Mouse (Mus musculus): ENCODE results near the gene Pmm2.

Pmm2 gene

DNA sequence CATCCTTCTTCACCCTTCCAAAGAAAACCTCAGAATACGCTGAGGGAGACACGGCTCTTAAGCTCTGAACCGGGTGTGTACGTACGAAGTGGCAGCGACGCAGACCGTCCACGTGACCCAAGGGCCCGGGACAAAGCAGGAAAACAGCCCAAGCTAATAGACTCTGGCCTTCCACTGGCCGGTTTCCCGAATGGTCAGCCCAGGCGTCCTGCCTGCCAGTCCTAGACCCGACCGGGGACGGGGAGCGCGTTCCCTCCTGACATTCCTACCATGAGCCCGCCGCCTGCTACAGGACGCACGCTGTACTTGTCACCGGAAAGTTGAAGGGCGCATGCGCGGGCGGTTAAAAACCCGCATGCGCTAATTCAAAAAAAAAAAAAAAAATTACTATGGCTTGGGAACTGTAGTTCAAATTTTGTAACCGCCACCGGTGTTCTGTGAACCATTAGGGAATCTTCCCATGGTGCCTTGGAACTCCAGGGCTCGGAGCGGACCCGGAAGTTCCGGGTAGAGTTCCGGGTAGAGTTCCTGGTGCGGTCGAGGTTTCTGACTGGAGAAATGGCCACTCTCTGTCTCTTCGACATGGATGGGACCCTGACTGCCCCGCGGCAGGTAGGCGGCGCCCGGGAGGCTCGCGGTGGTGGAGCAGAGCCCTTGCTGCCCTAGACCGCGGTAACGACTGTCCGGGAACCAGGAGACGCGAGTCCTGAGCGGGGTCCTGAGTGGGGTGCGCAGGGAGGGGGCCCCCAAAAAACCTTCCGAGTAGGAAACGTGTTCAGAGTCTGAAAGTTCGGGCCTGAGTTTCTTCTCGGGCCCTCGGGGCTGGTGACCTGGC, at the start of gene Pmm2, which contains the start of gene Tmem186:
TSS of gene Pmm2 (plus strand) at position 458 of the 835 bp plus-strand sequence.
TSS of gene Tmem186 (minus strand) at position 496 of the 835 bp plus-strand sequence.
- peak; percentile 83 to 87 for DNase-seq (ENCODE audit: low spot score in 2 of 2)

GRCm38 (mm10) chr16:8595411-8595810, 42.1 kb upstream of the Pmm2 start:
- peak; percentile 57 to 60 for DNase-seq (ENCODE audit: low spot score in 2 of 2)

DNA sequence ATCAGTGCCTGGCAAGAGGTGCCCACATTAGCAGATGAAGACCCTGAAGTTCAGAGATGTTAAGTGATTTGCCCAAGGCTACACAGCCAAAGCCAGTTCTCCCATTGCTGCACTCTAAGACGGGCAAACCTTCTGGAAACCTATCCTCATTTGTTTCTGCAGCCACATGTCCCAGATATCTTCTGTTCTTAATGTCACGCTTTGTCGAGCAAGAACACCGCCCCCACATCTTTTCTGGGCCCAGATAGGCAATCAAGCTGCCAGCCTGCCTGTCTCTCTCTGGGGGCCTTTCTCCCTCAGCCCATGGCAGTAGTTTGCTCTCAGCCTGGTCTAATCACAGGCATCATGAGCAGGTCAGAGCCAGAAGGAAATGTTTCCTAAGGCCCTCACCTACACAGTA, 41.1 kb upstream of the Pmm2 start:
- peak; percentile 24 to 36 for DNase-seq (ENCODE audit: low spot score in 2 of 2)

- DNase-seq (ENCODE audit: low spot score in 2 of 2) = no peak
These were observed 40.0 kb upstream of the Pmm2 start for GRCm38 (mm10) chr16:8597516-8597915.

- no peak for DNase-seq (ENCODE audit: low spot score in 2 of 2)
These were observed 33.7 kb upstream of the Pmm2 start for GRCm38 (mm10) chr16:8603789-8604188.

DNA sequence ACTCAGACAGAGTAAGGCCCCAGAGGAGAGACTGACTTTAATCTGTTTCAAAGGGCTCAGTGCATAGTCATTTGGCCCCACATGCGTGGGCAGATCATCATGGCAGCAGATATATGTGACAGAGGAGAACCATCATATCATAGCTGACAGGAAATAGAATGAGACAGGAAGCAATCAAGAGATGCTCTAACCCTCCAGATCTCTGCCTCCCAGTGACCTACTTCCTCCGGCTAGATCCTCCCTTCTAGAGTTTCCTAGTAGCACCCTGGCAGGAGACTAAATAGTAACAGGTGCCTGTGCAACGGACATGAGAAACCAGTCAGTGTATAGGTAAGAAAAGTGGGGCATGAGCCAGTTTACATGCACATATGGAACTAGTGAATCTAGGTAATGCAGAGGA, 27.1 kb upstream of the Pmm2 start:
- no peak for DNase-seq (ENCODE audit: low spot score in 2 of 2)

- no peak for DNase-seq (ENCODE audit: low spot score in 2 of 2)
These were observed 25.1 kb upstream of the Pmm2 start for GRCm38 (mm10) chr16:8612214-8613005.

- no peak for DNase-seq (ENCODE audit: low spot score in 2 of 2)
These were observed 24.4 kb upstream of the Pmm2 start for GRCm38 (mm10) chr16:8613039-8613438.

DNA sequence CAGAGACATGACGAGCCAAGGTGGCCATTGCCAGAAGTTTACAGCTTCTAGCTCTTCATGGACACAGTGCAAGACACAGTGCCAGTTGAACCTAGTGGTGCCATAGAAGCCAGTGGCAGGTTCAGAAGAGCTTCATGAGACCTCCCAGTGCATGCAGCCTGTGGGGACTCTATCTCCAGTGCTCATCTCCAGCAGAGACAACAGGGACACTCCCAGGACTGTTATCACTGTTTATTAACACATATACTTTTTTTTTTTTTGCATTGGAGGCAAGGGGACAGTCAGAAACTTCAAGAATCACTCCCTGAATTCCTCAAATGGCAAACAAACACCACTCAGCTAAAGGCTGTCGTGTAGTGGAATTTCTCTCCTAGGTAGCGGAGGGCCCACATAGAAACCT, 24.0 kb upstream of the Pmm2 start:
- no peak for DNase-seq (ENCODE audit: low spot score in 2 of 2)

- DNase-seq (ENCODE audit: low spot score in 2 of 2) = no peak
These were observed 17.7 kb upstream of the Pmm2 start for GRCm38 (mm10) chr16:8619659-8620314.

DNA sequence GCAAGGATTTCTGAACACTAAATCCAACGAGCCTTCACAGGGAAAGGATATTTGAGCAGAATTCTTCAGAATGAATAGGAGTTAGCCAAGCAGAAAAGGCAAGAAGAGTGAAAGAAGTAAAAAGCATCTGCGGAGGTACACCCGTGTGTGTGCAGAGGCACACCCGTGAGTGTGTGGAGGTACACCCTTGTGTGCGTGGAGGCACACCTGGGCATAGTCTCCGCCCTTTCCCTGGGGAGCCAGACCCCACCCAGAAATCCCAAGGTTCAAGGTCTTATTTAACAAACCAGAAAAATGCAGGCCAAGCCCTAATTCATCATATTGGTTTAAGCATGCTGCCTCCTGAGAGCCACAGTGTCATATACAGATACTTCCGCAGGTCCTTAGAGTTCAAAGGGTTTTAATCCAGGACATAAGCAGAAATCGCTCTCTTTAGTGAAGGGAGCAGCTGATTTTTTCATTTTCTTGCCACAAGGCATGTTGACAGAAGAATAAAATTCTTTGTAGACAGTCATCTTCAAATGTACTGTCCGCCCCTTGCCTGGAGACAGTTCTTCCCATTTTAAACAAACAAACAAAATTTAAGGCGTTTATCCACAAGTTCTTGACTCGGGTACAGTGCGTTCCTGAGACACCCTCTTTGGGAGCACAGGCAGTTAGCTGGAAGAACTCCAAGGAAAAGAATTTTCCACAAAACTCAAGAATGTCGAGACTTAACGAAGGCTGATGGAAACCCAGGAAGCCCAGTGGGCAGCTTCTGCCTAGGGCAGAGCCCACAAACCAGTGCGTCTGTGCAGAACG, 17.0 kb upstream of the Pmm2 start:
- DNase-seq (ENCODE audit: low spot score in 2 of 2) = no peak

- no peak for DNase-seq (ENCODE audit: low spot score in 2 of 2)
These were observed 7.1 kb upstream of the Pmm2 start for GRCm38 (mm10) chr16:8630419-8630818.

DNA sequence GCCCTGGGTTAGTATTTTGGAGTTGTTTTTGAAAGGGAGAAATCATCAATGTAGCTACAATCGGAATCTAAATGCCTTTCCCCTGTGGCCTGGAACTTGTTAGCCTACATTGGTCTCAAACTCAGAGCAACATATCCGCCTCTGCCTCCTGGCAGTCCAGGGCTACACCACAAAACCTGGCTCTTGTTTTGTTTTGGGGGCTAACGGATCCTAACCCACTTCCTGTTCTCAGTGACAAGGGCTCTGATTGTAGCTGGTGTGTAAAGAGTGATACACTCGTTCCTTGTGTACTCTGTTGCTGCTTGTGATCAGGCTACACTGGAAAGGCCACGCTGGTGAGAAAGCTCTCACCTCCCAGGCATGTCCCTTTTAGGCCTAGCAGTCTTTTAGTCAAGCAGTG, 6.0 kb upstream of the Pmm2 start:
- DNase-seq (ENCODE audit: low spot score in 2 of 2) = no peak

- no peak for DNase-seq (ENCODE audit: low spot score in 2 of 2)
These were observed 632 bp upstream of the Pmm2 start for GRCm38 (mm10) chr16:8636867-8637216.

DNA sequence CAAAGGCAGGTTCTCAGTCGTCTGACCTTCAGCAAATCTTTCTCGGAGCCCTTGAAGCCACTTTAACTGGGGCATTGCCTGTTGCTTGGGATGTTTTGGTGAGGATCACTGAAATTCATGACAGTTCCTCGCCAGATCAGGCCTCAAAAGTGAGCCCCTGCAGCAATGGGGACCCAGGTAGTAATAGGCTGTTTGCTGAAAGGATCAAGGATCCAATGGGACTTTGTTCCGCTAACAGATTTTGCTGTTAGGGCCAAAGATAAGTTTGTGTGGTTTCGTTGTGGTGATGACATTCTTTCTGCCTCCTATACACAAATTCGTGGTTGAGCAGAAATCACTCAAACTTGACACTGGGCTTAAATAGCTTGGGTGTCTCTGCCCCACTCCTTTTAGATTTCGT, 657 bp downstream of the Pmm2 start:
- DNase-seq (ENCODE audit: low spot score in 2 of 2) = no peak

DNA sequence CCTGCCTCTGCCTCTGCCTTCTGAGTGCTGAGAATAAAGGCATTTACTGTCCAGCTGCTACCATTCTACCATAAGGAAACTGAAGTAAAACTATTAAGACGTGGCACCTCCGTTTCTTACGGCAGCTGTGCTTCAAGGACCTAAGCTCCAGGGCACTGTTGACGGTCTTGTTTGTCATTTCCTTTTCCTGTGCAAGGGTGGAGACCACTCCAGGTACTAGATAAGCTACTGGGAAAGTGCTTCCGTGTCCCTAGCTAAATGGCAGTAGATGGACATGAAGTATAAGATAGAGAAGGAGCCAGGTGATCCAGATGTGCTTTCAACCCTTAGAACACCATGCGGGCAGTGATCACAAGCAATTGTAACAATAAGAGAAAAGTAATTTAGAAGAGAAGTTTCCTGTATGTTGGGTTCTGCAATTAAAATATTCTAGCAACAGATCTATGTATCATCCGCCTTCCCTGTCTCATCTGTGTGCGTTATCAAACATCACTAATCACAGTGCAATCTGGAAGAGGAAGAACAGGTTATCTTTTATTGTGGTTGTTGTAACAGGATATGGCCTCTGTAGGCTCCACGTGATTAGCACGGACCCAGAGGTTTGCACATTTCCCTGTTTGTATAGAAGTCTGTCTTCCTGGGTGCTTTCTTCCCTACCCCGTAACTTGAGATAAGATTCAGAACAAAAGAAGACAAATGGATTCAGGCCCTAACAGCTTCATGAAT, 2.2 kb downstream of the Pmm2 start:
- no peak for DNase-seq (ENCODE audit: low spot score in 2 of 2)

DNA sequence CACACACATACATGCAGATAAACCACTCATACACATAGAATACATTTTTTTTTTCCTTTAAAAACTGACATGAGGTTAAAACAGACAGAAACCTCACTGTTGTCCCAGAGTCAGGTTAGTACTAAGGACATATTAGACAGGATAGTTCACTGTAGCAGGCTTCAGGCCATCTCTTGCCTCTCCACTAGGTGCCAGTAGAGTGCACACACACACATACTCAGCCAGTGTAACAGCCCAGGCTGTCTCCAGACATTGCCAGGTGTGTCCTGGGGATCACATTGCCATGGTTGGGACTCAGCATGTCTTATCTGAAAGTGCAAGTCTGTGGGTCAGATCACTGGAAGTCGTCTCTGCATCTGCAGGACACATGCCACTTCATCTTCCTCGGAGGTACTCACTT, 6.4 kb downstream of the Pmm2 start:
- DNase-seq (ENCODE audit: low spot score in 2 of 2) = peak in 1 of 2 experiments; percentile 30

- DNase-seq (ENCODE audit: low spot score in 2 of 2) = no peak
These were observed 8.1 kb downstream of the Pmm2 start for GRCm38 (mm10) chr16:8645546-8645945.

- no peak for DNase-seq (ENCODE audit: low spot score in 2 of 2)
These were observed 12.5 kb downstream of the Pmm2 start for GRCm38 (mm10) chr16:8650007-8650406.

GRCm38 (mm10) chr16:8655108-8655507, 17.6 kb downstream of the Pmm2 start:
- DNase-seq (ENCODE audit: low spot score in 2 of 2) = no peak

DNA sequence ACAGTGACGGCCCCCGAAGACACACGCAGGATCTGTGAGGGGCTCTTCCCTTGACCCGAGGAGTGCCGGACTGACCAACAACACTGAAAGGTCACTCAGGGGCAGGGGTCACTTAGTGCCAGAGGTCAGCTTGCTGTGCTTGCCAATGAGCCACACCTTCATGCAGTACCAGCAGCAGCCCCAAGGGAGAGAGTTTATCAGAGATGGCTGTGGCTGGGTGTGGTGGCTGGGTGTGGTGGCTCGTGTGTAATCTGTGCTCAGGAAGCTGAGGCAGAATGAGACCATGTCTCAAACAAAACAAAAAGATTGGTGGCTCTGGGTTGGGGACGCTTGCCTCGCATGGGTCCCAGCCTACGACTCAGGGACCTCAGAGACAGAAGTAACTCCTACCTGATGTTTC, 18.1 kb downstream of the Pmm2 start:
- no peak for DNase-seq (ENCODE audit: low spot score in 2 of 2)

All from right cerebral cortex, postnatal 36 days (tissue).